Mouse (Mus musculus): ENCODE data around the gene Susd5. TPM values are rescaled to one million over a fixed set of nuclear protein-coding genes. Genes with fewer than 3 reads are reported as not detected.
"Not testable (repeated sequence)": the region's sequence is repeated elsewhere in the genome, so short reads cannot be mapped to it uniquely, and the experiment has no call there.

Susd5 gene
- total RNA-seq, 2 experiments from 2014 or later: 0.67 to 1.8 TPM

- DNase-seq (ENCODE audit: low spot score): no peak
- intact Hi-C loops (cut with DNase I): no loop called here
Measured at GRCm38 (mm10) chr9:114052866-114053265, 4.1 kb upstream of the Susd5 start.

GRCm38 (mm10) chr9:114068494-114069053 is 11.6 kb downstream of the Susd5 start:
- intact Hi-C loops (cut with DNase I): no loop called here
- DNase-seq (ENCODE audit: low spot score): no peak

- intact Hi-C loops (cut with DNase I): no loop called here
- DNase-seq (ENCODE audit: low spot score): no peak
Measured at GRCm38 (mm10) chr9:114069372-114069771, 12.4 kb downstream of the Susd5 start.

- DNase-seq (ENCODE audit: low spot score): no peak
- intact Hi-C loops (cut with DNase I): no loop called here
Measured at GRCm38 (mm10) chr9:114073681-114074080, 16.7 kb downstream of the Susd5 start.

- DNase-seq (ENCODE audit: low spot score): no peak
- intact Hi-C loops (cut with DNase I): no loop called here
Measured at GRCm38 (mm10) chr9:114086422-114086821, 29.5 kb downstream of the Susd5 start.

- no peak for DNase-seq (ENCODE audit: low spot score)
- intact Hi-C loops (cut with DNase I): no loop called here
Measured at GRCm38 (mm10) chr9:114087106-114087815, 30.3 kb downstream of the Susd5 start.

- intact Hi-C loops (cut with DNase I); DNase-seq (ENCODE audit: low spot score): not testable (repeated sequence)
Measured at GRCm38 (mm10) chr9:114088885-114089284, 31.9 kb downstream of the Susd5 start.

- intact Hi-C loops (cut with DNase I); DNase-seq (ENCODE audit: low spot score): not testable (repeated sequence)
Measured at GRCm38 (mm10) chr9:114092188-114092587, 35.2 kb downstream of the Susd5 start.

- intact Hi-C loops (cut with DNase I): no loop called here
- DNase-seq (ENCODE audit: low spot score): no peak
Measured at GRCm38 (mm10) chr9:114094854-114095253, 37.9 kb downstream of the Susd5 start.

- no peak for DNase-seq (ENCODE audit: low spot score)
Measured at GRCm38 (mm10) chr9:114098716-114099302, 41.9 kb downstream of the Susd5 start.

GRCm38 (mm10) chr9:114110268-114110667 is 53.3 kb downstream of the Susd5 start:
- intact Hi-C loops (cut with DNase I): loop anchor here (10.0 kb wide), 1 partner anchor 365 kb away; the partner anchor contains the start of gene Clasp2
- DNase-seq (ENCODE audit: low spot score): no peak

More at GRCm38 (mm10) chr9:114098716-114099302, 41.9 kb downstream of the Susd5 start:
- intact Hi-C loops (cut with DNase I): no loop called here

GRCm38 (mm10) chr9:114111161-114111560 is 54.2 kb downstream of the Susd5 start:
- DNase-seq (ENCODE audit: low spot score): no peak
- intact Hi-C loops (cut with DNase I): loop anchor here (10.0 kb wide), 1 partner anchor 366 kb away; the partner anchor contains the start of gene Clasp2

GRCm38 (mm10) chr9:114112226-114112625 is 55.3 kb downstream of the Susd5 start:
- intact Hi-C loops (cut with DNase I): loop anchor here (10.0 kb wide), 1 partner anchor 367 kb away; the partner anchor contains the start of gene Clasp2
- no peak for DNase-seq (ENCODE audit: low spot score)

GRCm38 (mm10) chr9:114113911-114114623 is 57.1 kb downstream of the Susd5 start:
- DNase-seq (ENCODE audit: low spot score): no peak
- intact Hi-C loops (cut with DNase I): loop anchor here (10.0 kb wide), 1 partner anchor 369 kb away; the partner anchor contains the start of gene Clasp2

- not testable (repeated sequence) for DNase-seq (ENCODE audit: low spot score)
- intact Hi-C loops (cut with DNase I): loop anchor here (1.0 to 10.0 kb wide), 2 partner anchors 125 to 372 kb away; partner anchors contain the start of gene Clasp2
Measured at GRCm38 (mm10) chr9:114116672-114117071, 59.7 kb downstream of the Susd5 start.

- DNase-seq (ENCODE audit: low spot score): not testable (repeated sequence)
- intact Hi-C loops (cut with DNase I): loop anchor here (10.0 kb wide), 1 partner anchor 192 kb away; no protein-coding TSS in a partner anchor
Measured at GRCm38 (mm10) chr9:114122862-114123261, 65.9 kb downstream of the Susd5 start.

- intact Hi-C loops (cut with DNase I): loop anchor here (10.0 kb wide), 1 partner anchor 185 kb away; no protein-coding TSS in a partner anchor
- not testable (repeated sequence) for DNase-seq (ENCODE audit: low spot score)
Measured at GRCm38 (mm10) chr9:114129273-114129835, 72.4 kb downstream of the Susd5 start.
